Mouse (Mus musculus): ENCODE measurements around the gene Parn.

DNA sequence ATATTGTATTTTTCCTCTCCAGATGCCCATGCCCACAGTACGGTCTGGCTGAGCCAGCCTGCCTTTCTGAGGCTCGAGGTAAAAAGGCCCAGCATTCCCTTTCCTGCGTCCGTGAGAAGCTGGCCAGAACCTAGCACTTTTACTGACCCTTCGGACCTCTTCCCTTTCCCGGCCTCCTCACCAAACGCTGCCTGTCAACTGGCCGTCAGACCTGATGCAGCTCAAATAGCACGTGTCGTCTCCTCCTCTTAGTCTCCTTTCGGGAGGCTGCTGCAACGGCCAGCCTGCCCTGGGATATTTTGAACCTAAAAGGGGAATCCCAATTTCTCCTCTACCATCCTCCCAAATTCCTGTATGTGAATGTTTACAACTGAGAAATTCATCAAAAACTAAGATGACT is 132.1 kb downstream of the Parn start:
- TF ChIP-seq POLR2A (IDR thresholded peaks at IDR 0.05; ENCODE audit: control insufficient read depth, low read depth, low read length) (no peak), CTCF (IDR thresholded peaks at IDR 0.05; ENCODE audit: control insufficient read depth, insufficient read depth, insufficient replicate concordance, low read depth, low read length) (no peak)
